Mouse (Mus musculus) bone marrow, adult 2 months (tissue): ENCODE results near the gene Suclg2. TPM values are rescaled to one million over a fixed set of nuclear protein-coding genes. Genes with fewer than 3 reads are reported as not detected.
A peak's percentile ranks its signal among the peaks of the same experiment; 100 is the strongest.

Experiments
- H3K27ac ChIP-seq: fragments of 200-500 bp; 2 replicates; pipeline ENCODE4 v1.5.1; 2012; ENCODE audit warnings: low read depth, mild to moderate bottlenecking, control low read depth, inconsistent platforms, low read length; ENCODE audit not compliant: control insufficient read depth, poor library complexity, insufficient read depth
- H3K4me1 ChIP-seq: fragments of 200-500 bp; 2 replicates; pipeline ENCODE4 v1.6.1; 2011; ENCODE audit warnings: low read length; ENCODE audit not compliant: control insufficient read depth, insufficient read depth
- H3K4me3 ChIP-seq: fragments of 200-500 bp; replicated peaks from 2 replicates; pipeline ENCODE3; 2011; ENCODE audit warnings: mild to moderate bottlenecking, low read depth, low read length, control low read depth; ENCODE audit not compliant: control insufficient read depth
- CTCF ChIP-seq: fragments of 200-500 bp; IDR thresholded peaks from 2 replicates; pipeline ENCODE4 v1.5.1; 2011; ENCODE audit warnings: low read length, control low read depth; ENCODE audit not compliant: control insufficient read depth, insufficient read depth
- POLR2A ChIP-seq: fragments of 200-500 bp; IDR thresholded peaks from 2 replicates; pipeline ENCODE4 v1.6.1; 2011; ENCODE audit warnings: low read depth, mild to moderate bottlenecking, control low read depth, low read length, borderline replicate concordance; ENCODE audit not compliant: control insufficient read depth
- WGBS: fragments of 180-500 bp; shearing (Covaris S2); methylation state at CpG from one replicate; pipeline ENCODE4 v1.1.7; 2018; 5-methylcytosine and 5-hydroxymethylcytosine counted together
- polyA plus RNA-seq: library from polyadenylated mRNA; stranded (reverse); fragments of >200 nt; gene quantifications from 2 replicates; pipeline ENCODE4 v1.2.4, GENCODE M21; 2011; ENCODE audit warnings: low replicate concordance; ENCODE audit not compliant: missing spikeins, insufficient read depth, insufficient read length

Gene Suclg2
- polyA plus RNA-seq, 1 experiment: 9.0 TPM

GRCm38 (mm10) chr6:95694910-95695309 is 23.7 kb downstream of the Suclg2 start:
- Histone ChIP-seq H3K27ac (no peak overlapping the region), H3K4me1 (no peaks in the 10 kb centered on the region; the same call in 1 of the 2 replicates)
- WGBS: 88% methylated on average over 4 of the region's 4 CpGs

GRCm38 (mm10) chr6:95685242-95685641 is 33.4 kb downstream of the Suclg2 start:
- WGBS: 68% methylated on average over 4 of the region's 4 CpGs
- no peak overlapping the region for H3K4me3 ChIP-seq
- H3K4me1 ChIP-seq: no peaks in the 10 kb centered on the region
- no peak overlapping the region for H3K27ac ChIP-seq
- TF ChIP-seq POLR2A (no peak), CTCF (no peak)

More at GRCm38 (mm10) chr6:95694910-95695309, 23.7 kb downstream of the Suclg2 start:
- no peak overlapping the region for H3K4me3 ChIP-seq
- no peak for TF ChIP-seq CTCF
- no peak for TF ChIP-seq POLR2A

DNA sequence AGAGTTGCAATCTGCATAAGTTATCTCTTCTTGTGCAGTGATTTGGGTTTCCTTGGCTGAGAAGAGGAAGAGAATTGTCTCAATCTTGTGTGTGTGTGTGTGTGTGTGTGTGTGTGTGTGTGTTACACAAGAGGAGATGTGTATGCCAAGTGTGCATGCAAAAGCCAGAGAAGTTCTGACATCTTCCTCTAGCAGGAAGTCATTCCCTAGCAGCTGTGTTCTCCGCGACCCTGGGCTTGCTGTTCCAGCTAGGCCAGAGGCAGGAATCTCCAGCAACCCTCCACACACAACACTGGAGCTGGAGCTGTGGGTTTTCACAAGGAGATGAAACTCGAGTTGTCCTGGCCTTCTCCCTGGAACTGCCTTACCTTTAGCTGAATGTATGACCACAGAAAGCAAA is 38.9 kb downstream of the Suclg2 start:
- TF ChIP-seq POLR2A: no peak
- no peak for TF ChIP-seq CTCF
- Histone ChIP-seq H3K4me1 (no peaks in the 10 kb centered on the region), H3K27ac (no peak overlapping the region), H3K4me3 (no peak overlapping the region)
- 84% methylated on average over 3 of the region's 3 CpGs for WGBS

- TF ChIP-seq POLR2A: no peak
- 87% methylated on average over 3 of the region's 3 CpGs for WGBS
- no peak overlapping the region for H3K27ac ChIP-seq
- H3K4me1 ChIP-seq: no peaks in the 10 kb centered on the region
- H3K4me3 ChIP-seq: no peak overlapping the region
These were observed 39.3 kb downstream of the Suclg2 start for GRCm38 (mm10) chr6:95679261-95679660.

GRCm38 (mm10) chr6:95676951-95677350 is 41.6 kb downstream of the Suclg2 start:
- Histone ChIP-seq H3K27ac (no peak overlapping the region), H3K4me3 (no peak overlapping the region), H3K4me1 (no peaks in the 10 kb centered on the region)
- WGBS: 89% methylated on average over 2 of the region's 2 CpGs
- TF ChIP-seq POLR2A (no peak), CTCF (no peak)

DNA sequence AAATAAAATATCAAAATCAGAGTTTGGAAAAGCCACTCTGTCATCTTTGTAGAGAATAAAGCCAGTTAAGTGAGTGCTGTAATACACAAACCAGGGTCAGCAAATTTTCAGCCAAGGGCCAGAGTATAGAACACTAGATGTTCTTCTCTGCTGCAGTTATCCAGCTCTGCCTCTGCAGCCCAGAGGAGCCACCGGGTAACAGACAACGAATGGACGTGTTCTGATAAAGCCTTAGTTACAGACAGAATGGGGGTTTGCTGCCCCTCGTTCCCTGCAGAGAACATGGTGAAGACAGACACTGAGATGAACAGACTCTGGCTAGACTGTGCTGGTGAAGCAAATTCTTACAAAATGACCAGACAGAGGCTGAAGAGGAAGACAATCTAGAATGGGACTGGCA is 42.2 kb downstream of the Suclg2 start:
- H3K4me3 ChIP-seq: no peak overlapping the region
- 62% methylated on average over 4 of the region's 4 CpGs for WGBS
- H3K27ac ChIP-seq: no peak overlapping the region
- TF ChIP-seq CTCF (no peak), POLR2A (no peak)
- H3K4me1 ChIP-seq: no peaks in the 10 kb centered on the region

- Histone ChIP-seq H3K27ac (no peak overlapping the region), H3K4me3 (no peak overlapping the region), H3K4me1 (no peaks in the 10 kb centered on the region)
- WGBS: 73% methylated on average over 6 of the region's 6 CpGs
- no peak for TF ChIP-seq CTCF
- TF ChIP-seq POLR2A: no peak
These were observed 43.4 kb downstream of the Suclg2 start for GRCm38 (mm10) chr6:95675059-95675705.

DNA sequence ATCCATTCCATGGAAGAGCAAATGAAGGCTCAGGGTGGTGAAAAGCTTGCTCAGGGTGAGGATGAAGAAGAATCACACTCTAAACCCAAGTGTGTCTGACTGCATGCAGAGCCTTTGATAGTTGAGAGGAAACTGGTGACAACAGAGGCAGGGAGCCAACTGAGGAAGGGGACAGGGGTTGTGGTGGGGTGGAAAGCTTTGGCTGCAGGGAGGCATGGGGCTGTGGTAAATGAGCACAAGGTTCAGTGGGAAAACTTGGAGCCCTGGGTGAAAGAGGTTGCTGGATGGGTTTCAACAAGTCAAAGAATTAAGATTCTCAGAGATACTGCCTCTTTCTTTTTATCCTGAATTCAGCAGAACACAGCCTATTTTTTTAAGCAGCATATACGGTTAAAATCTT is 43.9 kb downstream of the Suclg2 start:
- TF ChIP-seq CTCF (no peak), POLR2A (no peak)
- 83% methylated on average over 1 of the region's 1 CpGs for WGBS
- Histone ChIP-seq H3K4me1 (no peaks in the 10 kb centered on the region), H3K27ac (no peak overlapping the region), H3K4me3 (no peak overlapping the region)

DNA sequence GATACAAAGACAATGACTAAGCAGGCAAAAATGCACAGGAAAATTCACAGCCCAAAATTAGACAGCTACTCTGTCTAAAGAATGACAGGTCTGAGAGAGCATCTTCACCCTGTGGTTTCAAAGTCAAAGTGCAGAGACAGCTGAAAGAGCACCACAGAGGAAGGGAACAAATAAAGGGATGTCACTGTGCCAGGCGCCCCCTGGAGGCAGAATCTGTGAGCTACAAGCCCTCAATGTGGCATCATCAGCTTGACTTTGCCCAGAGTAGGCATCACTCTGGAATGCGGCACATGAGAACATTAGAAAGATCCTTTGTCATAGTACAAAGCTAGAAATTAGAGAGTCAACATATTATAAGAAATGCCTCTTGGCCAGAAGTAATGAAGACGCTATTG is 49.3 kb downstream of the Suclg2 start:
- TF ChIP-seq POLR2A: no peak
- peak; percentile 74 for TF ChIP-seq CTCF
- Histone ChIP-seq H3K27ac (no peak overlapping the region), H3K4me1 (no peaks in the 10 kb centered on the region), H3K4me3 (no peak overlapping the region)
- 56% methylated on average over 3 of the region's 3 CpGs for WGBS
